In the genomic region with DNA sequence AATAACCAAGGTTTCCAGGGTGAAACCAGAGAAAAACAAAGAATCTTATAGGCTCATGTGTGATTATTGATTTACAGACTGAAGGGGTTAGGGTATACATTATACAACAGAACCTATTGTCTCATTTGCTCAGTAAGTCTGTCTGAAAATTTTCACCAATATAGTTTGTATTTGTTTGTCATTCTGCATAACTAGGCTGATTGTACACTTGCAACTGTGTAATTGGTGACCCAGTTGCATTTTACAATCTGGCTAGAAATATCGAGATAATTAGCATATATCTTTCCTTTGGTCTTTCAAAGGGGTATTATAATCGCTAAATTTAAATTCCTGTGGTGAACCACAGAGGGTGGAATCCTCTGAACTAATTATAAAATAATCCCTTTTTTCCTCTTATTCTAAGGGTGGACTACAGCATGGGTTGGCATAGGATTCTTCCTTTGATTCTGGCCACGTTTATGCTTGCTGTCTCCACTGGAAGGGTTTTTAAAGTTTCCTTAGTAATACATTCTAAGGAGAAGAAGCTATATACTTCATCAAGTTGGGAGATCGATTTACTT, we compare ENCODE assay signal across 23 mouse cellular contexts. TPM values are rescaled to one million over a fixed set of nuclear protein-coding genes. Genes with fewer than 3 reads are reported as not detected.
DNase-seq lines count a peak whose midpoint lies in the region; ATAC-seq and TF ChIP-seq lines count a peak whose summit lies in the region.
"Had no signal": no experiment of that assay in that cellular context is flagged by ENCODE, and none has a peak within 500 bp of the region (broad histone marks: within the 10 kb centered on the region; RNA-seq: fewer than 3 reads in every experiment).

No protein-coding gene starts in this region.

- no peak overlapping the region for H3K4me2 ChIP-seq in forebrain, embryonic 12.5 days
- H3K4me2 ChIP-seq in forebrain, postnatal 0 days (ENCODE audit: low read depth), result no peak overlapping the region
- H3K4me2 ChIP-seq in neural tube, embryonic 12.5 days (replicated peaks), result no peak overlapping the region
- H3K4me2 ChIP-seq in neural tube, embryonic 15.5 days, result no peak overlapping the region
- no peak overlapping the region for H3K4me2 ChIP-seq in midbrain, embryonic 14.5 days (ENCODE audit: low read length)
- H3K4me2 ChIP-seq in liver, postnatal 0 days (ENCODE audit: low read depth, low read length), result no peak overlapping the region
- H3K4me2 ChIP-seq: embryonic facial prominence, embryonic 13.5 days; heart, embryonic 12.5 days had no signal

- no peak for TF ChIP-seq EP300 in liver, postnatal 0 days (IDR thresholded peaks at IDR 0.05; ENCODE audit: low read depth)

- peaks cover 36% of the 10 kb centered on the region for H3K27me3 ChIP-seq in forebrain, embryonic 12.5 days
- no peaks in the 10 kb centered on the region for H3K27me3 ChIP-seq in forebrain, postnatal 0 days (ENCODE audit: insufficient read depth, low read length)
- H3K27me3 ChIP-seq in neural tube, embryonic 12.5 days (replicated peaks), result no peaks in the 10 kb centered on the region; the same call in 1 of the 2 replicates
- H3K27me3 ChIP-seq in neural tube, embryonic 15.5 days (replicated peaks), result no peaks in the 10 kb centered on the region
- no peaks in the 10 kb centered on the region for H3K27me3 ChIP-seq in midbrain, embryonic 14.5 days (ENCODE audit: control insufficient read depth, insufficient read depth, low read length)
- no peaks in the 10 kb centered on the region for H3K27me3 ChIP-seq in liver, postnatal 0 days (ENCODE audit: insufficient read depth, low read length)
- H3K27me3 ChIP-seq: CH12.LX; embryonic facial prominence, embryonic 13.5 days; heart, embryonic 12.5 days had no signal

- H3K27ac ChIP-seq in forebrain, embryonic 12.5 days, result no peak overlapping the region
- H3K27ac ChIP-seq in forebrain, postnatal 0 days (ENCODE audit: low read depth, low read length), result no peak overlapping the region
- no peak overlapping the region for H3K27ac ChIP-seq in neural tube, embryonic 12.5 days
- no peak overlapping the region for H3K27ac ChIP-seq in neural tube, embryonic 15.5 days (replicated peaks)
- no peak overlapping the region for H3K27ac ChIP-seq in midbrain, embryonic 14.5 days (replicated peaks; ENCODE audit: low read depth, low read length)
- H3K27ac ChIP-seq in liver, postnatal 0 days (ENCODE audit: low read depth), result no peak overlapping the region
- H3K27ac ChIP-seq: embryonic facial prominence, embryonic 13.5 days; kidney, postnatal 0 days; liver, embryonic 14.5 days had no signal

- no peak for TF ChIP-seq CTCF in forebrain, postnatal 0 days (IDR thresholded peaks at IDR 0.05; ENCODE audit: low read depth)
- TF ChIP-seq CTCF in liver, postnatal 0 days (IDR thresholded peaks at IDR 0.05; ENCODE audit: low read depth), result no peak

- no peaks in the 10 kb centered on the region for H3K4me1 ChIP-seq in forebrain, embryonic 12.5 days
- no peaks in the 10 kb centered on the region for H3K4me1 ChIP-seq in forebrain, postnatal 0 days (ENCODE audit: insufficient read depth)
- no peaks in the 10 kb centered on the region for H3K4me1 ChIP-seq in neural tube, embryonic 12.5 days
- no peaks in the 10 kb centered on the region for H3K4me1 ChIP-seq in neural tube, embryonic 15.5 days
- H3K4me1 ChIP-seq in midbrain, embryonic 14.5 days (ENCODE audit: control insufficient read depth, insufficient read depth, low read length), result no peaks in the 10 kb centered on the region
- no peaks in the 10 kb centered on the region for H3K4me1 ChIP-seq in liver, postnatal 0 days (ENCODE audit: insufficient read depth)
- H3K4me1 ChIP-seq: embryonic facial prominence, embryonic 13.5 days; heart, embryonic 12.5 days had no signal

- H3K9ac ChIP-seq in forebrain, embryonic 12.5 days, result no peak overlapping the region
- no peak overlapping the region for H3K9ac ChIP-seq in forebrain, postnatal 0 days
- no peak overlapping the region for H3K9ac ChIP-seq in neural tube, embryonic 12.5 days
- H3K9ac ChIP-seq in neural tube, embryonic 15.5 days (replicated peaks), result no peak overlapping the region
- no peak overlapping the region for H3K9ac ChIP-seq in midbrain, embryonic 14.5 days (replicated peaks; ENCODE audit: low read length)
- no peak overlapping the region for H3K9ac ChIP-seq in liver, postnatal 0 days (replicated peaks)
- H3K9ac ChIP-seq: embryonic facial prominence, embryonic 13.5 days; heart, embryonic 12.5 days; liver, embryonic 14.5 days had no signal

- no peak for DNase-seq in forebrain, postnatal 0 days
- DNase-seq in midbrain, embryonic 14.5 days, result peak; percentile 5
- no peak for DNase-seq in retina, embryonic 14.5 days (ENCODE audit: low spot score)
- no peak for DNase-seq in liver, postnatal 0 days
- DNase-seq: adrenal gland, postnatal 25 days; cerebellum, adult 18-20 months; heart, postnatal 14 days; kidney, adult 18-20 months; layer of hippocampus, postnatal 36 days; right cerebral cortex, postnatal 4 days; thymus, adult 2 months had no signal

- no peaks in the 10 kb centered on the region for H3K36me3 ChIP-seq in forebrain, embryonic 12.5 days (replicated peaks)
- no peaks in the 10 kb centered on the region for H3K36me3 ChIP-seq in forebrain, postnatal 0 days (ENCODE audit: insufficient read depth)
- no peaks in the 10 kb centered on the region for H3K36me3 ChIP-seq in neural tube, embryonic 12.5 days
- H3K36me3 ChIP-seq in neural tube, embryonic 15.5 days, result no peaks in the 10 kb centered on the region
- H3K36me3 ChIP-seq in midbrain, embryonic 14.5 days (ENCODE audit: control insufficient read depth, insufficient read depth, low read length), result no peaks in the 10 kb centered on the region
- H3K36me3 ChIP-seq in liver, postnatal 0 days (replicated peaks; ENCODE audit: insufficient read depth, low read length), result no peaks in the 10 kb centered on the region
- H3K36me3 ChIP-seq: embryonic facial prominence, embryonic 13.5 days; heart, embryonic 12.5 days had no signal

- WGBS in forebrain, embryonic 12.5 days, result 49% methylated on average over 4 of the region's 4 CpGs
- 25% methylated on average over 4 of the region's 4 CpGs for WGBS in forebrain, postnatal 0 days
- WGBS in neural tube, embryonic 12.5 days, result 54% methylated on average over 4 of the region's 4 CpGs
- WGBS in neural tube, embryonic 15.5 days, result 40% methylated on average over 4 of the region's 4 CpGs
- WGBS in midbrain, embryonic 14.5 days, result 63% methylated on average over 4 of the region's 4 CpGs
- 74% methylated on average over 4 of the region's 4 CpGs for WGBS in liver, postnatal 0 days (ENCODE audit: insufficient replicate concordance)

- ATAC-seq in forebrain, embryonic 12.5 days (ENCODE audit: low FRiP score), result peak; percentile 53; the same call in 1 of the 2 replicates
- ATAC-seq in forebrain, postnatal 0 days, result no peak
- ATAC-seq in neural tube, embryonic 12.5 days (ENCODE audit: low FRiP score, low read depth), result peak; percentile 54; the same call in 1 of the 2 replicates
- no peak for ATAC-seq in neural tube, embryonic 15.5 days (ENCODE audit: low FRiP score)
- ATAC-seq in midbrain, embryonic 14.5 days (ENCODE audit: low FRiP score, low TSS enrichment), result peak; percentile 40; the same call in 1 of the 2 replicates
- no peak for ATAC-seq in liver, postnatal 0 days
- ATAC-seq: lung, postnatal 0 days had no signal

- no peak overlapping the region for H3K4me3 ChIP-seq in forebrain, embryonic 12.5 days (replicated peaks)
- H3K4me3 ChIP-seq in forebrain, postnatal 0 days (ENCODE audit: low read depth, low read length), result no peak overlapping the region
- no peak overlapping the region for H3K4me3 ChIP-seq in neural tube, embryonic 12.5 days
- H3K4me3 ChIP-seq in neural tube, embryonic 15.5 days (replicated peaks), result no peak overlapping the region
- no peak overlapping the region for H3K4me3 ChIP-seq in midbrain, embryonic 14.5 days (replicated peaks; ENCODE audit: low read depth, low read length)
- H3K4me3 ChIP-seq in liver, postnatal 0 days (ENCODE audit: low read depth, low read length), result no peak overlapping the region
- H3K4me3 ChIP-seq: embryonic facial prominence, embryonic 13.5 days; heart, embryonic 12.5 days had no signal

- no peaks in the 10 kb centered on the region for H3K9me3 ChIP-seq in forebrain, embryonic 12.5 days
- no peaks in the 10 kb centered on the region for H3K9me3 ChIP-seq in forebrain, postnatal 0 days (ENCODE audit: low read length)
- H3K9me3 ChIP-seq in neural tube, embryonic 12.5 days, result no peaks in the 10 kb centered on the region
- H3K9me3 ChIP-seq in neural tube, embryonic 15.5 days (replicated peaks), result no peaks in the 10 kb centered on the region
- no peaks in the 10 kb centered on the region for H3K9me3 ChIP-seq in midbrain, embryonic 14.5 days (ENCODE audit: control insufficient read depth, low read length)
- H3K9me3 ChIP-seq in liver, postnatal 0 days (ENCODE audit: low read length), result no peaks in the 10 kb centered on the region
- H3K9me3 ChIP-seq: embryonic facial prominence, embryonic 13.5 days; heart, embryonic 12.5 days had no signal

RNA-seq across cellular contexts. Expression of a gene that starts 34.3 kb away (rescaled TPM):
- 7.1 and 7.2 TPM in 2 replicates for polyA plus RNA-seq in forebrain, embryonic 12.5 days (2016; fragmentation: Nextera tagmentation; extraction: Ambion mirVana)
- total RNA-seq in forebrain, postnatal 0 days (2014; rRNA removed), result 3.7 and 9.5 TPM in 2 replicates
- polyA plus RNA-seq in forebrain, postnatal 0 days (2015; fragmentation: Nextera tagmentation; extraction: Ambion mirVana), result 13.2 and 15.0 TPM in 2 replicates
- polyA plus RNA-seq in neural tube, embryonic 12.5 days (2016; fragmentation: Nextera tagmentation; extraction: Ambion mirVana), result 8.0 and 8.8 TPM in 2 replicates
- polyA plus RNA-seq in neural tube, embryonic 15.5 days (2015; fragmentation: Nextera tagmentation; extraction: Ambion mirVana), result 11.9 and 14.4 TPM in 2 replicates
- polyA plus RNA-seq in midbrain, embryonic 14.5 days (2014; fragmentation: Nextera tagmentation; extraction: Ambion mirVana), result 10.9 and 12.7 TPM in 2 replicates
- polyA plus RNA-seq in liver, postnatal 0 days (2015; fragmentation: Nextera tagmentation; extraction: Ambion mirVana), result not detected in 2 replicates
- total RNA-seq: common myeloid progenitor, adult 5-6 weeks; gastrocnemius, adult 18-20 months; MEL had no signal
- polyA plus RNA-seq: liver, embryonic 14.5 days had no signal

RNA-seq across cellular contexts. Expression of a gene that starts 44.2 kb away (rescaled TPM):
- 11.1 and 12.3 TPM in 2 replicates for polyA plus RNA-seq in forebrain, embryonic 12.5 days (2016; fragmentation: Nextera tagmentation; extraction: Ambion mirVana)
- total RNA-seq in forebrain, postnatal 0 days (2014; rRNA removed), result 7.2 and 7.8 TPM in 2 replicates
- 4.1 and 4.4 TPM in 2 replicates for polyA plus RNA-seq in forebrain, postnatal 0 days (2015; fragmentation: Nextera tagmentation; extraction: Ambion mirVana)
- polyA plus RNA-seq in neural tube, embryonic 12.5 days (2016; fragmentation: Nextera tagmentation; extraction: Ambion mirVana), result 10.2 and 12.0 TPM in 2 replicates
- polyA plus RNA-seq in neural tube, embryonic 15.5 days (2015; fragmentation: Nextera tagmentation; extraction: Ambion mirVana), result 6.1 and 10.4 TPM in 2 replicates
- 3.2 and 5.5 TPM in 2 replicates for polyA plus RNA-seq in midbrain, embryonic 14.5 days (2014; fragmentation: Nextera tagmentation; extraction: Ambion mirVana)
- polyA plus RNA-seq in liver, postnatal 0 days (2015; fragmentation: Nextera tagmentation; extraction: Ambion mirVana), result 13.3 and 14.0 TPM in 2 replicates

Comparison
In these comparisons a context has a peak if more than half of its experiments do, and no peak if none do; other contexts are left out.
1. ATAC-seq: peak in forebrain, embryonic 12.5 days (single experiment), neural tube, embryonic 12.5 days (single experiment) and midbrain, embryonic 14.5 days (single experiment); none in forebrain, postnatal 0 days (single experiment), neural tube, embryonic 15.5 days (single experiment) and liver, postnatal 0 days (single experiment).